Mouse (Mus musculus) granulocyte monocyte progenitor cell, adult 5-6 weeks (primary cell): ENCODE results near the gene Becn1. TPM values are rescaled to one million over a fixed set of nuclear protein-coding genes. Genes with fewer than 3 reads are reported as not detected.

Source experiments
- ATAC-seq: replicated peaks from 2 replicates; pipeline ENCODE4 v1.8.0; 2016; ENCODE audit warnings: mild to moderate bottlenecking, moderate TSS enrichment, inconsistent platforms; ENCODE audit not compliant: poor library complexity, severe bottlenecking
- total RNA-seq, 2 experiments: library from RNA; stranded (forward) in 1 of 2; stranded (reverse) in 1 of 2; fragments of 200-712, 200-1000 nt in 1 of 2; fragments of >200 nt in 1 of 2; fragmentation: Nextera tagmentation in 1 of 2; gene quantifications; 2 replicates each; pipeline ENCODE4 v1.2.3; 2014 to 2017

Gene Becn1
- total RNA-seq, 2 experiments from 2014 or later, result 58.4 to 177 TPM

DNA sequence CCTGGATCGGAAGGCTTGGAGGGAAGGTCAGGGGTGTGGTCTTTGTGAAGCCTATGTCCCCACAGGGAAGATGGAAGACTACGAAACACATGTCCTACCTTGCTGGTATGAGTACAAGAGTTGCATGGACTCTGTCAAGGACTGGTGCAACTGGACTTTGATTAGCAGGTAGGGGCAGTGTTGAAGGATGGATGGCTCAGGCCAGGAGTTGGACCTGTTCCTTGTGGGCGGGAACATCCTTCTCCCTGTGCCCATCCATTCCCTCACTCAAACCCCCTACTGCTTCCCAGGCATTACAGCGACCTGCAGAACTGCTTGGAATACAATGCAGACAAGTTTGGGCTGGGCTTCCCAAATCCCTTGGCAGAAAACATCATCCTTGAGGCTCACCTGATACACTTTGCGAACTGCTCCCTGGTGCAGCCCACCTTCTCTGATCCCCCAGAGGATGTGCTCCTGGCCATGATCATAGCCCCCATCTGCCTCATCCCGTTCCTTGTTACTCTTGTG lies 54.5 kb downstream of the Becn1 start:
- ATAC-seq, result no peak

DNA sequence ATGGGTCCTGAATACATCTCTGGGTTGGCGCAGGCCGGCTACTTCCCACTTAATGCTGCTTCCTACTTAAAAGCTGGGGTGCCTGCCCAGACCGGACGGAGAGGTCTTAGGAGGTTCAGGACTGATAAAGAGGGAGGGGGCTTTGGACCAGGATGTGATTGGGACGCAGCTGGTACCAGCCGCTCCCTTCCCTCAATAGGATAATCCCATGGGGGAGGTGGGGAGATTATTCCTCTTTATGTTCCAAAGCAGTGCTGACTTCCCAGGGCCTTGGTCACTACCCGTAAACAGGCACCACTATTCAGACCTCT lies 55.4 kb downstream of the Becn1 start:
- ATAC-seq, result peak; percentile 46

DNA sequence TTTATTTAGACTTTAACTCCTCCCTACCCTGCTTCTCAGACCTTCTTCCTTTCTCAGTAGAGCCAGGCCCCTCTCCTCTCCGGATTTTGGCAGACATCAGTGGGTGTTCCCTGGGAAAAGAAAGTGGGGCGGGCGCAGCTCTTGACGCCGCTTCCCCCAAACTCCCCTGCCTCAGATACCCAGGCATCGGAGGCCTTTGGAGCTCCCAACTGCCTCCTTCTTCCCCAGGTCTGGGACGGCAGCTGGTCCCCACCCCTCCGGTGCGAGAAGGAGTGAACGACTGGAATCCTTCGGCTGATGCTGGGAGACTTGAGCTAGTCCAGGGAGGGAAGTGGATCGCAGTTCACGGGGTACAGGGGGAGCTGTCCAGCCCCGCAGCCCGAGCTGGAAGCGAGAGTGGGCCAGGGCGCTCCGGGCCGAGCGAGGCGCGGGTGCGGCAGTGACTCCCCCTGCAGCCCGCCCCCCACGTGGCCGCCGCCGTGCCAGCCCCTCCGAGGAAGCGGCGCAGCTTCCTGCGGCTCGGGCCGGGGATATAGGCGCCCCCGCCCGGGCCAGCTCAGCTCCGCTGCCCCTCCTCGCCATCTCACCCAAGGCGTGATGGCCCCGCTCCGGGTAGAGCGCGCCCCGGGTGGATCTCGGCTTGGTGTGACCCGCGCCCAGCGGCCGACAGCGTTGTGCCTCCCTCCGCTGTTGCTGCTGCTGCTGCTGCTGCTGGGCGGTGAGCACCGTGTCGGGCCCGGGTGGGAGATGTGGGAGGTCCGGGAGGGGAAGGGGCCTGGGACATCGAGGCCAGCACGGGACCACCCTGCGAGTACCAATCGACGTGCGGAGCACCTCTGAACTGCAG lies 56.0 kb downstream of the Becn1 start, which contains the start of gene Ramp2:
TSS of gene Ramp2 (plus strand) at position 174 of the 847 bp plus-strand sequence.
- peak; percentile 73 for ATAC-seq

DNA sequence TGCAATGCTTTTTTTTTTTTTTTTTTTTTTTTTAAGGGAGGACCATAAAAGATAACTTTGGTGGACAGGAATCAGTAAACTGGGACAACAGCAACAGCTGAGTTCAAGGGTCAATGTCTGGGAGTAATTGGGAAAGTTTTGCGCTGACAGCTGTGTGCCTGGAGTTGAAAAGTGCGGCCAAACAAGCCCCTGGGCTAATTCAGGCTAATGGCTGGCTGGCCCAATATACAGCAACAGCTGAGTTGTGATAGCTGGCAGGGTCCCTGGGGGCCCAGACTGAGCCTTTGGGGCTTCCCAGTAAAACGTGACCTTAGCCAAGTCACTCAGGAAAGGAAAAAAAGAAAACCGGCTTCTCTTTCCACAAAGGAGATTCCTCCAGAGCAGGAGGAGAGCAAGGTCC lies 57.0 kb downstream of the Becn1 start:
- no peak for ATAC-seq

DNA sequence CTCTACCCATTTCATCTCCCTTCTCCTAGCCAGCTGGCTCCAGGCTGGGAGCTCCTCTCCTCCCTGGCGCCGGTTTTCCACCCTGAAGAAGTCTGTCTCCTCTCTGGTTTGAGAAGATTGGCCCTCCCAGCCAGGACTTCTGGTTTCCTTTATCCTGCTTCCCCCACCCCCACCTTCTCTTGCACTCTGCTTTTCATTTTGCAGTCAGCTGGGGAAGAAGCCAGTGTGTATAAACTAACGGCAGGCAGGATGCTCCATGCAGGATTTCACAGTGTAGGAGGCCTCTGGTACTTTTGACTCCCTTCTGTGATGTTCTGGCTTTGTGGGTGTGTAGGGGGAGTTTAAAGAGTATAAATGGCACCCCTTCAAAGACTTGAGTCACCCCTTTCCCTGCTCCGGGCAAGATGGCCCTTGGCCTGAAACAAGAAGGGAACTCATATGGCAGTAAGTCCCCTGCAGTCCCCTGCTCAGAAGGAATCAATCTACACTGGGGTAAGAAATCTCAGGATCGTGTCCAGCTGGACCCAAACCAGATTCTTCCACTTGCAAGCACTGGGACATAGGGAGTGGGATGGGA lies 63.9 kb downstream of the Becn1 start:
- ATAC-seq, result no peak

DNA sequence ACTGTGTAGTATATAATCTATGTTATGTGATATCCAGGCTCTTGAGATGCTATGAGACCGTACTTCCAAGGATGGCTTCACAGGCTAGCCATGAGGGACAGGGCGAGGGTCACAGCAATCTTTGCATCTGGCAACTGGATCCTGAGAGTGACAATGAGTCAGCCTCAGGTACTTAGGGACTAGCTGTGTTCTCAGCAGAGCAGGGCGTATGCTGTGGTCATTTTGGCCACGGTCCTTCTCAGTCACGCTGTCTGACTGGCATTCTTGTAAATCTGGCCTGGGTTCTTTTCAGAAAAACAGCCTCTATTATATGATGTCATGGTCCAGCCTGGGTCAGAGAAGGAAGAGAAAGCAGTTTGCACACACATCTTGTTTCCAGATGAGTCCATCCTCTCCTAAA lies 65.3 kb downstream of the Becn1 start:
- ATAC-seq, result no peak

Other genes with a start within 250 kb of the Becn1 start
Only the 30 nearest of the 31 such genes appear.
- gene Naglu, start 232.3 kb downstream of the Becn1 start, total RNA-seq (2014; fragmentation: Nextera tagmentation), result 9.3 and 15.7 TPM in 2 replicates
- gene Naglu, start 232.3 kb downstream of the Becn1 start, total RNA-seq (2017), result 12.7 and 13.7 TPM in 2 replicates
- 1.5 and 12.9 TPM in 2 replicates for gene Hsd17b1, start 223.9 kb downstream of the Becn1 start, total RNA-seq (2014; fragmentation: Nextera tagmentation)
- 7.4 and 8.2 TPM in 2 replicates for gene Hsd17b1, start 223.9 kb downstream of the Becn1 start, total RNA-seq (2017)
- gene Coasy, start 219.7 kb downstream of the Becn1 start, total RNA-seq (2014; fragmentation: Nextera tagmentation), result 26.8 and 35.8 TPM in 2 replicates
- gene Coasy, start 219.7 kb downstream of the Becn1 start, total RNA-seq (2017), result 30.5 and 32.2 TPM in 2 replicates
- gene Mlx, start 215.0 kb downstream of the Becn1 start, total RNA-seq (2014; fragmentation: Nextera tagmentation), result 76.1 and 81.6 TPM in 2 replicates
- gene Mlx, start 215.0 kb downstream of the Becn1 start, total RNA-seq (2017), result 68.2 and 82.4 TPM in 2 replicates
- 51.8 and 62.8 TPM in 2 replicates for gene Psmc3ip, start 206.8 kb downstream of the Becn1 start, total RNA-seq (2014; fragmentation: Nextera tagmentation)
- 42.9 and 63.5 TPM in 2 replicates for gene Psmc3ip, start 206.8 kb downstream of the Becn1 start, total RNA-seq (2017)
- 12.3 and 15.7 TPM in 2 replicates for gene Retreg3, start 182.4 kb downstream of the Becn1 start, total RNA-seq (2014; fragmentation: Nextera tagmentation)
- 20.0 and 27.4 TPM in 2 replicates for gene Retreg3, start 182.4 kb downstream of the Becn1 start, total RNA-seq (2017)
- 27.6 and 53.4 TPM in 2 replicates for gene Tubg1, start 182.3 kb downstream of the Becn1 start, total RNA-seq (2014; fragmentation: Nextera tagmentation)
- gene Tubg1, start 182.3 kb downstream of the Becn1 start, total RNA-seq (2017), result 25.8 and 43.7 TPM in 2 replicates
- not detected in 2 replicates for gene Tubg2, start 146.4 kb downstream of the Becn1 start, total RNA-seq (2014; fragmentation: Nextera tagmentation)
- not detected in 2 replicates for gene Tubg2, start 146.4 kb downstream of the Becn1 start, total RNA-seq (2017)
- 0.41 and 0.83 TPM in 2 replicates for gene Cntnap1, start 131.8 kb downstream of the Becn1 start, total RNA-seq (2014; fragmentation: Nextera tagmentation)
- 0.36 and 0.65 TPM in 2 replicates for gene Cntnap1, start 131.8 kb downstream of the Becn1 start, total RNA-seq (2017)
- 1.4 TPM in 1 of 2 replicates, not detected in the other for gene Plekhh3, start 130.9 kb downstream of the Becn1 start, total RNA-seq (2014; fragmentation: Nextera tagmentation)
- gene Plekhh3, start 130.9 kb downstream of the Becn1 start, total RNA-seq (2017), result 0.47 TPM in 1 of 2 replicates, not detected in the other
- not detected in 2 replicates for gene Ccr10, start 126.8 kb downstream of the Becn1 start, total RNA-seq (2014; fragmentation: Nextera tagmentation)
- gene Ccr10, start 126.8 kb downstream of the Becn1 start, total RNA-seq (2017), result 0.09 TPM in 1 of 2 replicates, not detected in the other
- gene Ezh1, start 75.8 kb downstream of the Becn1 start, total RNA-seq (2014; fragmentation: Nextera tagmentation), result 15.2 and 31.0 TPM in 2 replicates
- gene Ezh1, start 75.8 kb downstream of the Becn1 start, total RNA-seq (2017), result 13.6 and 17.7 TPM in 2 replicates
- gene Ramp2, start 56.3 kb downstream of the Becn1 start, total RNA-seq (2014; fragmentation: Nextera tagmentation), result not detected in 2 replicates
- gene Ramp2, start 56.3 kb downstream of the Becn1 start, total RNA-seq (2017), result 0.98 and 1.4 TPM in 2 replicates
- 176 and 203 TPM in 2 replicates for gene Vps25, start 48.6 kb downstream of the Becn1 start, total RNA-seq (2014; fragmentation: Nextera tagmentation)
- 76.7 and 80.4 TPM in 2 replicates for gene Vps25, start 48.6 kb downstream of the Becn1 start, total RNA-seq (2017)
- gene Wnk4, start 41.7 kb downstream of the Becn1 start, total RNA-seq (2014; fragmentation: Nextera tagmentation), result not detected in 2 replicates
- gene Wnk4, start 41.7 kb downstream of the Becn1 start, total RNA-seq (2017), result 2.6 TPM in 1 of 2 replicates, not detected in the other
- not detected in 2 replicates for gene Cntd1, start 23.3 kb downstream of the Becn1 start, total RNA-seq (2014; fragmentation: Nextera tagmentation)
- 0.72 and 3.3 TPM in 2 replicates for gene Cntd1, start 23.3 kb downstream of the Becn1 start, total RNA-seq (2017)
- gene Coa3, start 23.2 kb downstream of the Becn1 start, total RNA-seq (2014; fragmentation: Nextera tagmentation), result 53.2 and 61.3 TPM in 2 replicates
- 32.3 and 35.5 TPM in 2 replicates for gene Coa3, start 23.2 kb downstream of the Becn1 start, total RNA-seq (2017)
- gene Psme3, start 13.9 kb upstream of the Becn1 start, total RNA-seq (2014; fragmentation: Nextera tagmentation), result 163 and 205 TPM in 2 replicates
- 121 and 138 TPM in 2 replicates for gene Psme3, start 13.9 kb upstream of the Becn1 start, total RNA-seq (2017)
- gene Aoc2, start 22.8 kb upstream of the Becn1 start, total RNA-seq (2014; fragmentation: Nextera tagmentation), result 2.8 and 3.7 TPM in 2 replicates
- gene Aoc2, start 22.8 kb upstream of the Becn1 start, total RNA-seq (2017), result 1.8 and 2.0 TPM in 2 replicates
- gene Aoc3, start 28.3 kb upstream of the Becn1 start, total RNA-seq (2014; fragmentation: Nextera tagmentation), result not detected in 2 replicates
- not detected in 2 replicates for gene Aoc3, start 28.3 kb upstream of the Becn1 start, total RNA-seq (2017)
- not detected in 2 replicates for gene G6pc, start 65.3 kb upstream of the Becn1 start, total RNA-seq (2014; fragmentation: Nextera tagmentation)
- not detected in 2 replicates for gene G6pc, start 65.3 kb upstream of the Becn1 start, total RNA-seq (2017)
- 59.3 and 82.3 TPM in 2 replicates for gene Aarsd1, start 115.3 kb upstream of the Becn1 start, total RNA-seq (2014; fragmentation: Nextera tagmentation)
- 63.1 and 74.5 TPM in 2 replicates for gene Aarsd1, start 115.3 kb upstream of the Becn1 start, total RNA-seq (2017)
- 6.6 TPM in 1 of 2 replicates, not detected in the other for gene Gm27029, start 122.5 kb upstream of the Becn1 start, total RNA-seq (2014; fragmentation: Nextera tagmentation)
- 7.8 TPM in 1 of 2 replicates, not detected in the other for gene Gm27029, start 122.5 kb upstream of the Becn1 start, total RNA-seq (2017)
- gene Rundc1, start 122.8 kb upstream of the Becn1 start, total RNA-seq (2014; fragmentation: Nextera tagmentation), result 5.7 and 8.1 TPM in 2 replicates
- 4.3 and 6.0 TPM in 2 replicates for gene Rundc1, start 122.8 kb upstream of the Becn1 start, total RNA-seq (2017)
- gene Ptges3l, start 123.0 kb upstream of the Becn1 start, total RNA-seq (2014; fragmentation: Nextera tagmentation), result 0.49 and 2.7 TPM in 2 replicates
- 0.52 and 9.1 TPM in 2 replicates for gene Ptges3l, start 123.0 kb upstream of the Becn1 start, total RNA-seq (2017)
- gene Rpl27, start 140.0 kb upstream of the Becn1 start, total RNA-seq (2014; fragmentation: Nextera tagmentation), result 1,057 and 1,193 TPM in 2 replicates
- 795 and 2,552 TPM in 2 replicates for gene Rpl27, start 140.0 kb upstream of the Becn1 start, total RNA-seq (2017)
- gene Ifi35, start 146.1 kb upstream of the Becn1 start, total RNA-seq (2014; fragmentation: Nextera tagmentation), result 26.9 and 29.5 TPM in 2 replicates
- gene Ifi35, start 146.1 kb upstream of the Becn1 start, total RNA-seq (2017), result 27.7 and 33.0 TPM in 2 replicates
- 1.4 and 3.0 TPM in 2 replicates for gene Rnd2, start 162.7 kb upstream of the Becn1 start, total RNA-seq (2014; fragmentation: Nextera tagmentation)
- 0.52 and 2.2 TPM in 2 replicates for gene Rnd2, start 162.7 kb upstream of the Becn1 start, total RNA-seq (2017)
- 77.1 and 85.8 TPM in 2 replicates for gene Vat1, start 163.9 kb upstream of the Becn1 start, total RNA-seq (2014; fragmentation: Nextera tagmentation)
- gene Vat1, start 163.9 kb upstream of the Becn1 start, total RNA-seq (2017), result 56.3 and 66.2 TPM in 2 replicates
- 26.6 and 34.0 TPM in 2 replicates for gene Brca1, start 249.7 kb upstream of the Becn1 start, total RNA-seq (2014; fragmentation: Nextera tagmentation)
- 38.5 and 39.0 TPM in 2 replicates for gene Brca1, start 249.7 kb upstream of the Becn1 start, total RNA-seq (2017)